Mouse (Mus musculus) embryonic facial prominence, embryonic 12.5 days (tissue): ENCODE results near the gene Hectd2. TPM values are rescaled to one million over a fixed set of nuclear protein-coding genes. Genes with fewer than 3 reads are reported as not detected.

ENCODE experiments used
- ATAC-seq: fragments of 200-750 bp; cut with Nextera tagmentation; 2 replicates; pipeline ENCODE4 v1.8.0; 2017; ENCODE audit not compliant: insufficient number of reproducible peaks, insufficient read depth, low FRiP score, low TSS enrichment
- H3K27ac ChIP-seq: fragments of 300-500 bp; sonication (generic); 2 replicates; pipeline ENCODE4 v1.5.1; 2016; ENCODE audit warnings: mild to moderate bottlenecking
- H3K27me3 ChIP-seq: fragments of 300-500 bp; sonication (generic); 2 replicates; pipeline ENCODE4 v1.6.1; 2016; ENCODE audit warnings: mild to moderate bottlenecking, moderate library complexity
- H3K36me3 ChIP-seq: fragments of 300-500 bp; sonication (generic); 2 replicates; pipeline ENCODE4 v1.6.1; 2016; ENCODE audit warnings: mild to moderate bottlenecking
- H3K4me1 ChIP-seq: fragments of 300-500 bp; sonication (generic); 2 replicates; pipeline ENCODE4 v1.6.1; 2016
- H3K4me2 ChIP-seq: fragments of 300-500 bp; sonication (generic); replicated peaks from 2 replicates; pipeline ENCODE4 v1.6.1; 2016; ENCODE audit warnings: mild to moderate bottlenecking, moderate library complexity
- H3K4me3 ChIP-seq: fragments of 300-500 bp; sonication (generic); 2 replicates; pipeline ENCODE4 v1.5.1; 2016; ENCODE audit warnings: mild to moderate bottlenecking
- H3K9ac ChIP-seq: fragments of 300-500 bp; sonication (generic); 2 replicates; pipeline ENCODE4 v1.6.1; 2016; ENCODE audit warnings: mild to moderate bottlenecking, moderate library complexity
- H3K9me3 ChIP-seq: fragments of 300-500 bp; sonication (generic); 2 replicates; pipeline ENCODE4 v1.6.1; 2016; ENCODE audit warnings: mild to moderate bottlenecking, moderate library complexity
- WGBS: fragments of 180-500 bp; shearing (Covaris S2); methylation state at CpG from one replicate; pipeline ENCODE4 v1.1.7; 2016; 5-methylcytosine and 5-hydroxymethylcytosine counted together
- polyA plus RNA-seq: library from polyadenylated mRNA; unstranded; fragments of >200 nt; fragmentation: Nextera tagmentation; extraction: Ambion mirVana; gene quantifications from 2 replicates; pipeline ENCODE4 v1.2.1, GENCODE M21; 2016

Hectd2 gene
- polyA plus RNA-seq, 1 experiment from 2014 or later = 3.8 TPM

- no peaks in the 10 kb centered on the region for H3K36me3 ChIP-seq
- H3K9ac ChIP-seq = no peak overlapping the region
- H3K9me3 ChIP-seq = no peaks in the 10 kb centered on the region
- no peak for ATAC-seq
- no peak overlapping the region for H3K4me3 ChIP-seq
- no peak overlapping the region for H3K27ac ChIP-seq
- H3K4me2 ChIP-seq = no peak overlapping the region
- 95% methylated on average over 1 of the region's 1 CpGs for WGBS
- H3K4me1 ChIP-seq = no peaks in the 10 kb centered on the region
- H3K27me3 ChIP-seq = no peaks in the 10 kb centered on the region
Observed at GRCm38 (mm10) chr19:36625906-36626305, 71.5 kb downstream of the Hectd2 start.

DNA sequence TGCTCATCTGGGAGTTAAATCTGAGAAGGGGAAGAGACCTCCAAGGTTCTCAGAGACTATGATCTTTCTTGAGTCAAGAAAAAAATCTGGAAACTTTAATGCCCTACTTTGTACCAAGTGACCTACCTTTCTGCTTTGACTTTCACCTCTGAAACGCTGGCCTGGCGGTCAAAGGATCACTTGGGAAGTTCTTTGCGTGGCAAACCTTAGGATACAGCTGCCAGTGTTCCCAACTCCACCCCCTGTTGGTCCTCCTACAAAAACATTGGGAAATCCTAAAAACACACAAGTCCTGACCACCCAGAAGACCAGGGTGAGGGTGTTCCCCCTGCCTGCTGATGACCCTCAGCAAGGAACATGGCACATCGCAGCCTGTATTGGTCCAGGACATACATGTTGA is 72.4 kb downstream of the Hectd2 start:
- no peaks in the 10 kb centered on the region for H3K27me3 ChIP-seq
- 79% methylated on average over 4 of the region's 4 CpGs for WGBS
- no peak overlapping the region for H3K4me3 ChIP-seq
- H3K36me3 ChIP-seq = no peaks in the 10 kb centered on the region
- no peaks in the 10 kb centered on the region for H3K4me1 ChIP-seq
- H3K9ac ChIP-seq = no peak overlapping the region
- no peak for ATAC-seq
- no peak overlapping the region for H3K27ac ChIP-seq
- H3K9me3 ChIP-seq = no peaks in the 10 kb centered on the region
- no peak overlapping the region for H3K4me2 ChIP-seq

DNA sequence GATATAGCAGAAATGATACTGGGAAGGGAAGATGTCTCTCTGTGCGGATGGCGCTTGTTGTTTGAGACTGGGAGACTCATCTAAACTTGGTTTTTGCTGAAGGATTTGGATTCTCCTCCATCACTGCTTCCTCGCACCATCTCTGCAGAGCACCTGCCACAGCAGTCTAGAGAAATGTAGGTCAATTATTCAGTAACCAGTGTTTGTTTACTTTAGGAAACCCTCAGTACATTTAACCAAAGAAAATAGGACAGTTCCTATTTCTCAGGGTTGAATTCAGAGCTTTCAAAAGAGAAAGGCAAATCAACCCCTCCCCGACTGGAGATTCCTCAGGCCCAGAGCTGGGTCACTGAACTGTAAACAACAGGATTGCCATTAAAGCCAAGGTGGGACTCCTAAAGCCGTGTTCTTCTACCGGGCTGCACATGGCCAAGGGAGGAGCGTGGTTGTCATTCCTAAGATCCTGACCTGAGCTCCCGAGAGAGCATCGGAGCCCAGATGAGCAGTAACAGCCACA is 75.0 kb downstream of the Hectd2 start:
- Histone ChIP-seq H3K36me3 (no peaks in the 10 kb centered on the region), H3K27me3 (no peaks in the 10 kb centered on the region), H3K4me3 (no peak overlapping the region), H3K4me1 (no peaks in the 10 kb centered on the region), H3K9me3 (no peaks in the 10 kb centered on the region), H3K9ac (no peak overlapping the region), H3K4me2 (no peak overlapping the region), H3K27ac (no peak overlapping the region)
- 82% methylated on average over 9 of the region's 9 CpGs for WGBS
- ATAC-seq = no peak

DNA sequence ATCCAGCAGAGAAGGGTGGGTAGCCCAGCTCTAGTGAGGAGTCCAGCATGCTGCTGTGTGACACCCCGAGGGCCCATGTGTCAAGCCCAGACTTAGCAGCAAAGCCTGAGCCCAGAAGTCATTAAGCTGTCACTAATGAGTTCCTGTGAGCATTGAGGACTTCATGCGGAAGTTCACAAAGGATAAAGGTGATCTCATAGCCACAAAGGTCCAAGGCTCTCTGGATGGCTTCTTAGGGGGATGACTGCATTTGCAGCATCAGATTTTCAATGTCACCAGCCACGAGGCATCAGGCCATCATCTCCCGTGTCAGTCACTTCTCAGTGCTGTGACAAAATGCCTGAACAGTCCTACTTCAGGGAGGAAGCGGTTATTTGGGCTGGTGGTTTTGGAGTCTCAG is 75.9 kb downstream of the Hectd2 start:
- ATAC-seq = no peak
- Histone ChIP-seq H3K4me2 (no peak overlapping the region), H3K27ac (no peak overlapping the region), H3K4me3 (no peak overlapping the region), H3K27me3 (no peaks in the 10 kb centered on the region), H3K36me3 (no peaks in the 10 kb centered on the region), H3K4me1 (no peaks in the 10 kb centered on the region), H3K9ac (no peak overlapping the region), H3K9me3 (no peaks in the 10 kb centered on the region)
- 81% methylated on average over 5 of the region's 5 CpGs for WGBS

DNA sequence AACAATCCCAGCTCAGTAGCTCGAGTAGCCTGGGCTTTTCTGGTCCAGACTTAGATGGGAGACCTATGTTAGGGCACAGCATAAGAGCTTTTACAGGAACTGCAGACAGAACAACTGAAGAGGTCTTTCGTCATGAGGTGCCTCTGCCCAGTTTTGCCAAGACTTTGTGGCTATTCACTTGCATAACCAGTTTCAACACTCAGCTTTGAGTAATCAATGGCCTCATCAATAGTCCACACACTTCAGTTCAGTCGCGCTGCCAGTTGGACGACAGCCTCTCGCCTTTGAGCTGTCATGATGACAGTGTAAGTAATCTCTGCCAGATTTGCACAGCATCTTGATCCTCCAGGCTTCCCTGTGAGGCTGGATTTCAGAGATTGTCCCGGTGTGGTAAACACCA is 80.3 kb downstream of the Hectd2 start:
- no peak overlapping the region for H3K9ac ChIP-seq
- H3K36me3 ChIP-seq = no peaks in the 10 kb centered on the region
- no peak overlapping the region for H3K4me2 ChIP-seq
- H3K9me3 ChIP-seq = no peaks in the 10 kb centered on the region
- ATAC-seq = no peak
- H3K4me3 ChIP-seq = no peak overlapping the region
- no peak overlapping the region for H3K27ac ChIP-seq
- 83% methylated on average over 7 of the region's 7 CpGs for WGBS
- H3K27me3 ChIP-seq = no peaks in the 10 kb centered on the region
- no peaks in the 10 kb centered on the region for H3K4me1 ChIP-seq

DNA sequence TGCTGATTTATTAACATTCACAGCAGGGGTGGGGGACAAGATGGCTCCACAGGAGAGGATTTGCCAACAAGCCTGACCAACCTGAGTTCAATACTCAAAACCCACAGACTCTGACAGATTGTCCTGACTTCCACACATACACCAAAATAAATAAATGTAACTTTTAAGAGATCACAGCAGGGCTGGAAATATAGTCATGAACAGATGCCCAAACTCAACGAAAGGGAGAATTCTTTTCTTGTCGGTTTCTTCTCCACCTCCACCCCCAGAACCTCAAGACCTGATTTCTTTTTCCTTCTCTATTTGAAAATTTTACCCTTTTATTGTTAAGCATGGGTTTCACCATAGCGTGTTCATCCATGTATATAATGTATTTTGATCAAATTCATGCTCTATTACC is 82.8 kb downstream of the Hectd2 start:
- H3K9ac ChIP-seq = no peak overlapping the region
- H3K9me3 ChIP-seq = 0 out of 2 replicates have a peak, but pooled peaks cover 4% of the 10 kb centered on the region
- WGBS = 86% methylated on average over 3 of the region's 3 CpGs
- H3K27ac ChIP-seq = no peak overlapping the region
- no peak overlapping the region for H3K4me2 ChIP-seq
- H3K36me3 ChIP-seq = no peaks in the 10 kb centered on the region
- no peak overlapping the region for H3K4me3 ChIP-seq
- no peaks in the 10 kb centered on the region for H3K27me3 ChIP-seq
- H3K4me1 ChIP-seq = no peaks in the 10 kb centered on the region
- ATAC-seq = no peak

DNA sequence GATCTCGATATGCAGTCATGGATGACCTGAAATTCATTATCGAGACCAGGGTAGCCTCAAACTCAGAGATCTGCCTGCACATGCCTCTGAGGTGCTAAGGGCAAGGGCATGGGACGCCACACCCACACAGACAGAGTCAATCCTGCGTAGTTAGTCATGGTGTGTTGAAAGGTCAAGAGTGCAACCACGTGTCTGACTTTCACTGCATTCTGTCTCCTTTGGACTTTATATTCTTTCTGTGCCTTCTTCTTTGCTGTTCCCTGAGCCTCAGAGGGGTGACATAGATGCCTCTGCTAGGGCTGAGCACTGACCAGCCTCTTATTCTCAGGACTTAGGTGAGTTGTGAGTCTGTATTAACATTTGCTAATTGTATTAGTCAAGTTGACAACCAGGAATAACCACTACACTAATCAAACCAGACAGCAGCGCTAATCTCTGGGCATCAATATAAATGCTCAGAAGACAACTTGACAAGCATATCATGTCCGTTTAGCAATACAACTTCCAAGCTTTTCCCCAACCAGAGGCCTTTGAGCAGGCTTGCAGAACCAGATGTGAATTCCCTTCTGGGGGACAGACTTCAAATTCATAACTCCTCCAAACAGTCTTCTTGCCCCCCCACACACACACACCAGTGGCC is 83.6 kb downstream of the Hectd2 start:
- no peak for ATAC-seq

GRCm38 (mm10) chr19:36639072-36639471 is 84.6 kb downstream of the Hectd2 start:
- WGBS = 76% methylated on average over 9 of the region's 9 CpGs
- Histone ChIP-seq H3K9me3 (0 out of 2 replicates have a peak, but pooled peaks cover 11% of the 10 kb centered on the region), H3K36me3 (no peaks in the 10 kb centered on the region), H3K4me3 (no peak overlapping the region), H3K27ac (no peak overlapping the region), H3K4me1 (no peaks in the 10 kb centered on the region), H3K9ac (no peak overlapping the region), H3K4me2 (no peak overlapping the region), H3K27me3 (no peaks in the 10 kb centered on the region)
- no peak for ATAC-seq

More for the DNA sequence above, 83.6 kb downstream of the Hectd2 start:
- no peaks in the 10 kb centered on the region for H3K36me3 ChIP-seq
- H3K4me1 ChIP-seq = no peaks in the 10 kb centered on the region
- no peak overlapping the region for H3K4me3 ChIP-seq
- H3K27me3 ChIP-seq = no peaks in the 10 kb centered on the region
- H3K9ac ChIP-seq = no peak overlapping the region
- H3K27ac ChIP-seq = no peak overlapping the region
- 0 out of 2 replicates have a peak, but pooled peaks cover 11% of the 10 kb centered on the region for H3K9me3 ChIP-seq
- H3K4me2 ChIP-seq = no peak overlapping the region
- WGBS = 73% methylated on average over 7 of the region's 7 CpGs

- Histone ChIP-seq H3K9me3 (0 out of 2 replicates have a peak, but pooled peaks cover 11% of the 10 kb centered on the region), H3K4me2 (no peak overlapping the region), H3K4me1 (no peaks in the 10 kb centered on the region), H3K27me3 (no peaks in the 10 kb centered on the region), H3K4me3 (no peak overlapping the region), H3K9ac (no peak overlapping the region), H3K27ac (no peak overlapping the region), H3K36me3 (no peaks in the 10 kb centered on the region)
- WGBS = 76% methylated on average over 3 of the region's 3 CpGs
- ATAC-seq = no peak
Observed at GRCm38 (mm10) chr19:36641128-36641527, 86.7 kb downstream of the Hectd2 start.

GRCm38 (mm10) chr19:36645308-36645889 is 91.0 kb downstream of the Hectd2 start:
- ATAC-seq = no peak

GRCm38 (mm10) chr19:36646132-36646828 is 91.8 kb downstream of the Hectd2 start:
- H3K9me3 ChIP-seq = 0 out of 2 replicates have a peak, but pooled peaks cover 11% of the 10 kb centered on the region
- no peak overlapping the region for H3K9ac ChIP-seq
- H3K27me3 ChIP-seq = no peaks in the 10 kb centered on the region
- no peak overlapping the region for H3K4me3 ChIP-seq
- ATAC-seq = no peak
- no peaks in the 10 kb centered on the region for H3K36me3 ChIP-seq
- H3K4me2 ChIP-seq = no peak overlapping the region
- no peaks in the 10 kb centered on the region for H3K4me1 ChIP-seq
- H3K27ac ChIP-seq = no peak overlapping the region
- 87% methylated on average over 7 of the region's 7 CpGs for WGBS

More at GRCm38 (mm10) chr19:36645308-36645889, 91.0 kb downstream of the Hectd2 start:
- Histone ChIP-seq H3K4me3 (no peak overlapping the region), H3K4me1 (no peaks in the 10 kb centered on the region), H3K27me3 (no peaks in the 10 kb centered on the region), H3K9ac (no peak overlapping the region), H3K4me2 (no peak overlapping the region), H3K9me3 (0 out of 2 replicates have a peak, but pooled peaks cover 11% of the 10 kb centered on the region), H3K36me3 (no peaks in the 10 kb centered on the region), H3K27ac (no peak overlapping the region)
- WGBS = 90% methylated on average over 6 of the region's 6 CpGs

- Histone ChIP-seq H3K4me3 (no peak overlapping the region), H3K36me3 (no peaks in the 10 kb centered on the region), H3K4me2 (no peak overlapping the region), H3K9me3 (no peaks in the 10 kb centered on the region), H3K9ac (no peak overlapping the region), H3K4me1 (no peaks in the 10 kb centered on the region), H3K27ac (no peak overlapping the region), H3K27me3 (no peaks in the 10 kb centered on the region)
- 79% methylated on average over 1 of the region's 1 CpGs for WGBS
- no peak for ATAC-seq
Observed at GRCm38 (mm10) chr19:36652686-36653085, 98.2 kb downstream of the Hectd2 start.
